Mouse (Mus musculus) spleen, postnatal 0 days (tissue): ENCODE results near the gene Olfr1331. TPM values are rescaled to one million over a fixed set of nuclear protein-coding genes. Genes with fewer than 3 reads are reported as not detected.

Experiments used
- polyA plus RNA-seq: library from polyadenylated mRNA; unstranded; fragments of >200 nt; fragmentation: Nextera tagmentation; extraction: Ambion mirVana; gene quantifications from 2 replicates; pipeline ENCODE4 v1.2.1, GENCODE M21; 2015

The Olfr1331 gene
- polyA plus RNA-seq, result not detected in 2 replicates

GRCm38 (mm10) chr4:118864349-118864748 lies at the start of gene Olfr1331:
Olfr1331 (plus strand) TSS chr4:118864649.

GRCm38 (mm10) chr4:118836179-118836578 lies 28.3 kb upstream of the Olfr1331 start, which contains the start of gene Olfr1333:
Olfr1333 (minus strand) TSS chr4:118836279.

GRCm38 (mm10) chr4:118888297-118888696 lies 23.8 kb downstream of the Olfr1331 start, which contains the start of gene Olfr1330:
Olfr1330 (plus strand) TSS chr4:118888597.

GRCm38 (mm10) chr4:118917365-118917764 lies 52.9 kb downstream of the Olfr1331 start, which contains the start of gene Olfr1329:
Olfr1329 (minus strand) TSS chr4:118917465.

Other genes starting within 250 kb of the Olfr1331 start
- gene Cfap57, start 243.9 kb upstream of the Olfr1331 start, polyA plus RNA-seq, result 0.42 and 0.49 TPM in 2 replicates
- gene Ebna1bp2, start 243.8 kb upstream of the Olfr1331 start, polyA plus RNA-seq, result 111 and 115 TPM in 2 replicates
- not detected in 2 replicates for gene Olfr62, start 205.7 kb upstream of the Olfr1331 start, polyA plus RNA-seq
- not detected in 2 replicates for gene Olfr1342, start 171.9 kb upstream of the Olfr1331 start, polyA plus RNA-seq
- not detected in 2 replicates for gene Olfr1341, start 161.1 kb upstream of the Olfr1331 start, polyA plus RNA-seq
- gene Olfr1340, start 144.5 kb upstream of the Olfr1331 start, polyA plus RNA-seq, result not detected in 2 replicates
- not detected in 2 replicates for gene Olfr1339, start 132.5 kb upstream of the Olfr1331 start, polyA plus RNA-seq
- gene Olfr1338, start 105.9 kb upstream of the Olfr1331 start, polyA plus RNA-seq, result not detected in 2 replicates
- not detected in 2 replicates for gene Olfr1337, start 82.1 kb upstream of the Olfr1331 start, polyA plus RNA-seq
- not detected in 2 replicates for gene Olfr1335, start 54.7 kb upstream of the Olfr1331 start, polyA plus RNA-seq
- not detected in 2 replicates for gene Olfr1333, start 28.4 kb upstream of the Olfr1331 start, polyA plus RNA-seq
- gene Olfr1330, start 23.9 kb downstream of the Olfr1331 start, polyA plus RNA-seq, result not detected in 2 replicates
- not detected in 2 replicates for gene Olfr1329, start 52.8 kb downstream of the Olfr1331 start, polyA plus RNA-seq
- gene Olfr1328, start 74.0 kb downstream of the Olfr1331 start, polyA plus RNA-seq, result not detected in 2 replicates
- gene Lao1, start 96.9 kb downstream of the Olfr1331 start, polyA plus RNA-seq, result not detected in 2 replicates
- gene Slc2a1, start 244.1 kb downstream of the Olfr1331 start, polyA plus RNA-seq, result 25.6 and 28.5 TPM in 2 replicates